Mouse (Mus musculus) kidney, postnatal 10 days (tissue): ENCODE measurements around the gene Olfr1282.
"Not testable (repeated sequence)": the region's sequence is repeated elsewhere in the genome, so short reads cannot be mapped to it uniquely, and the experiment has no call there.

Experiments used
- DNase-seq: peaks from one replicate; pipeline ENCODE4 v3.0.0; 2021; ENCODE audit warnings: mixed read lengths

Gene Olfr1282

GRCm38 (mm10) chr2:111335976-111336375 is at the start of gene Olfr1282:
Gene Olfr1282, minus strand, starts transcription at chr2:111336076.
- no peak for DNase-seq

- no peak for DNase-seq
Observed at GRCm38 (mm10) chr2:111375222-111375621, 39.3 kb upstream of the Olfr1282 start, which contains the start of gene Olfr1284. Gene Olfr1284, plus strand, starts transcription at chr2:111375522.

- DNase-seq: no peak
Observed at GRCm38 (mm10) chr2:111366490-111366889, 30.6 kb upstream of the Olfr1282 start, which contains the start of gene Olfr1283. Gene Olfr1283, plus strand, starts transcription at chr2:111366790.

- not testable (repeated sequence) for DNase-seq
Observed at GRCm38 (mm10) chr2:111333721-111334120, 2.2 kb downstream of the Olfr1282 start.

GRCm38 (mm10) chr2:111326220-111326619 is 9.7 kb downstream of the Olfr1282 start, which contains the start of gene Olfr1281:
Gene Olfr1281, plus strand, starts transcription at chr2:111326520.
- DNase-seq: no peak

- DNase-seq: no peak
Observed at GRCm38 (mm10) chr2:111313717-111314116, 22.2 kb downstream of the Olfr1282 start, which contains the start of gene Olfr1280. Gene Olfr1280, plus strand, starts transcription at chr2:111314017.

- no peak for DNase-seq
Observed at GRCm38 (mm10) chr2:111300374-111300773, 35.5 kb downstream of the Olfr1282 start, which contains the start of gene Olfr1279. Gene Olfr1279, plus strand, starts transcription at chr2:111300635.

GRCm38 (mm10) chr2:111298541-111298940 is 37.3 kb downstream of the Olfr1282 start:
- DNase-seq: no peak

GRCm38 (mm10) chr2:111289836-111290235 is 46.0 kb downstream of the Olfr1282 start, which contains the start of gene Olfr1278:
Gene Olfr1278, plus strand, starts transcription at chr2:111290136.
- no peak for DNase-seq
